Mouse (Mus musculus) adrenal gland, postnatal 0 days (tissue): ENCODE data around the gene Olfr748. TPM values are rescaled to one million over a fixed set of nuclear protein-coding genes. Genes with fewer than 3 reads are reported as not detected.

Experiments
- polyA plus RNA-seq: library from polyadenylated mRNA; unstranded; fragments of >200 nt; fragmentation: Nextera tagmentation; extraction: Ambion mirVana; gene quantifications from 2 replicates; pipeline ENCODE4 v1.2.1, GENCODE M21; 2015

Gene Olfr748
- polyA plus RNA-seq, result not detected in 2 replicates

DNA sequence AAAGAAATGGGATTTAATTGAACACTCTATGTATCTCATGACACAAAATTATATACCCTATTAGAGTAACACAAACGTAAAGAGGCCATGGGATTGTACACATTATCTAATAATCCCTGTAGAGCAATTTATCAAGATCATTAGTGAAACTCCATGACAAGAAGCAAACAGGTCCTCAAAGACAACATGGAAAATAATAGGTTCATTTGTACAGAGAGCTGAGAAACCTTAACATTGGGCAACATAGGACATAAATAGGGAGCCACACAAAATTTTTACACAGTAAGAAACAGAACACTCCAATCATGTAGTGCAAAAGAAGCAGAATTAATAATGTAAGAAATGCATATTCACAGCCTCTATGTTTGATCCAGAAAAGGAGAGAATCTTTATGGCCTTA is at the start of gene Olfr748:
Gene Olfr748, plus strand, starts transcription at position 301 of the 400 bp plus-strand sequence.

DNA sequence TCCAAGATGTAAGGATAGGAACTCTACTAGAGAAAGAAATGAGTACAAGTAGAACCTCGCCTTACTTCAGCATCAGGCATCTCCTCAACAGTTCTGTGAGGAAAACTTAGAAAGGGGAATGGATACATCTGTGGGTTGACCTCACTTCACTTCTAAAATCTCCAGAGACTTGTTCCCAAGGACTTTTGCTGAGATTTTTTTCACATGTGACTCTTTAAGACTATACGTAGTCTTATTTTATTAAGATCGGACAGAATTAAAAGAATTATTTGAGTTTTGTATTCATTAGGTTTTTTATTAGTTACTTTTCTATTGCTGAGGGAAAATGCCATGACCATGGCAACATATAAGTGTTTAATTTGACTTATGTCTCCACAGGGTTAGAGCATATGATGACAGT is 14.1 kb upstream of the Olfr748 start, which contains the start of gene Olfr747:
Gene Olfr747, minus strand, starts transcription at position 101 of the 400 bp plus-strand sequence.

DNA sequence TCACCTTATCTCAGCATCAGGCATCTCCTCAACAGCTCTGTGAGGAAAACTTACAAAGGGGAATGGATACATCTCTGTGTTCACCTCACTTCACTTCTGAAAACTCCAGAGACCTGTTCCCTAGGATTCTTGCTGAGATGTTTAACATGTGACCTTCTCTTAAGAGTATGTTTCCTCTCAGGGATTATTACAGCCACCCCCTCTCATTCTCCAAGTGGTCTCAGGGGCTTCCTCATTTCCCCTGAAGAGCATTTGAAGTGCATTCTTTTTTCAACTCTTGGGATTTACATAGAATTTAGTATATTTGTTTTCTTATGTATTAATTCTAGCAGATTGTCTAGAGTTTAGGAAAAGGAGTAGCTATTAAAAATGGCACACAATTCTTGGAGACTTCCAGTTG is 37.8 kb downstream of the Olfr748 start, which contains the start of gene Olfr749:
Gene Olfr749, minus strand, starts transcription at position 101 of the 400 bp plus-strand sequence.

Other genes with a start within 250 kb of the Olfr748 start
- not detected in 2 replicates for gene Olfr741, start 234.6 kb upstream of the Olfr748 start, polyA plus RNA-seq
- not detected in 2 replicates for gene Olfr742, start 203.8 kb upstream of the Olfr748 start, polyA plus RNA-seq
- not detected in 2 replicates for gene Olfr743, start 185.5 kb upstream of the Olfr748 start, polyA plus RNA-seq
- gene Olfr744, start 92.5 kb upstream of the Olfr748 start, polyA plus RNA-seq, result not detected in 2 replicates
- not detected in 2 replicates for gene Olfr745, start 68.0 kb upstream of the Olfr748 start, polyA plus RNA-seq
- not detected in 2 replicates for gene Olfr746, start 60.3 kb upstream of the Olfr748 start, polyA plus RNA-seq
- not detected in 2 replicates for gene Olfr747, start 14.2 kb upstream of the Olfr748 start, polyA plus RNA-seq
- gene Olfr749, start 37.7 kb downstream of the Olfr748 start, polyA plus RNA-seq, result not detected in 2 replicates
- gene Ttc5, start 78.1 kb downstream of the Olfr748 start, polyA plus RNA-seq, result 64.9 and 67.5 TPM in 2 replicates
- 0.08 TPM in 1 of 2 replicates, not detected in the other for gene Ccnb1ip1, start 100.4 kb downstream of the Olfr748 start, polyA plus RNA-seq
- gene Parp2, start 100.5 kb downstream of the Olfr748 start, polyA plus RNA-seq, result 33.6 and 39.5 TPM in 2 replicates
- 9.4 and 9.5 TPM in 2 replicates for gene Tep1, start 163.2 kb downstream of the Olfr748 start, polyA plus RNA-seq
- 0.36 and 0.57 TPM in 2 replicates for gene Klhl33, start 190.1 kb downstream of the Olfr748 start, polyA plus RNA-seq
- gene Osgep, start 217.5 kb downstream of the Olfr748 start, polyA plus RNA-seq, result 84.0 and 97.5 TPM in 2 replicates
- 143 and 189 TPM in 2 replicates for gene Apex1, start 217.6 kb downstream of the Olfr748 start, polyA plus RNA-seq
- gene Pip4p1, start 223.5 kb downstream of the Olfr748 start, polyA plus RNA-seq, result 42.4 and 54.4 TPM in 2 replicates
- gene Pnp, start 223.7 kb downstream of the Olfr748 start, polyA plus RNA-seq, result 71.4 and 77.7 TPM in 2 replicates
- not detected in 2 replicates for gene Gm49342, start 237.1 kb downstream of the Olfr748 start, polyA plus RNA-seq
- 2.2 and 2.8 TPM in 2 replicates for gene Pnp2, start 248.6 kb downstream of the Olfr748 start, polyA plus RNA-seq